8 mouse cellular contexts compared by ENCODE assay signal in genomic region chr9:30936674-30937438, GRCm38 (mm10). TPM values are rescaled to one million over a fixed set of nuclear protein-coding genes. Genes with fewer than 3 reads are reported as not detected.
DNase-seq lines count a peak whose midpoint lies in the region; ATAC-seq lines count a peak whose summit lies in the region.

No protein-coding gene starts in this region.

- intact Hi-C loops in left cerebral cortex, postnatal 4 days (cut with DNase I) = loop anchor here (2.0 to 10.0 kb wide), 2 partner anchors 372 to 456 kb away; no protein-coding TSS in a partner anchor

- peak; percentile 65 for DNase-seq in layer of hippocampus, adult 11-12 months (ENCODE audit: low spot score)
- no peak for DNase-seq in layer of hippocampus, adult 9-11 months
- peak; percentile 33 for DNase-seq in WW6 (ENCODE audit: low read depth, low spot score)
- DNase-seq in embryonic facial prominence, embryonic 14.5 days (ENCODE audit: low spot score) = peak; percentile 89
- DNase-seq in hindbrain, embryonic 11.5 days (ENCODE audit: low spot score) = peak; percentile 72
- peak; percentile 75 for DNase-seq in left cerebral cortex, postnatal 4 days
- peak; percentile 57 for DNase-seq in neural tube, embryonic 11.5 days (ENCODE audit: low spot score)
- no peak for DNase-seq in thymus, adult 18-20 months

- no peak overlapping the region for H3K27ac ChIP-seq in embryonic facial prominence, embryonic 14.5 days (replicated peaks; ENCODE audit: low read depth, low read length)
- H3K27ac ChIP-seq in hindbrain, embryonic 11.5 days (ENCODE audit: low read depth, low read length) = no peak overlapping the region
- no peak overlapping the region for H3K27ac ChIP-seq in neural tube, embryonic 11.5 days (ENCODE audit: low read depth, low read length)

- peak overlapping the region; percentile 38 for H3K4me2 ChIP-seq in embryonic facial prominence, embryonic 14.5 days (ENCODE audit: low read depth, low read length)
- no peak overlapping the region for H3K4me2 ChIP-seq in hindbrain, embryonic 11.5 days (replicated peaks; ENCODE audit: low read depth, low read length)
- no peak overlapping the region for H3K4me2 ChIP-seq in neural tube, embryonic 11.5 days (ENCODE audit: low read depth)

- no peak overlapping the region for H3K9ac ChIP-seq in embryonic facial prominence, embryonic 14.5 days (ENCODE audit: low read depth, low read length)
- no peak overlapping the region for H3K9ac ChIP-seq in hindbrain, embryonic 11.5 days (ENCODE audit: low read depth, low read length)
- H3K9ac ChIP-seq in neural tube, embryonic 11.5 days (ENCODE audit: low read length) = no peak overlapping the region

- H3K4me3 ChIP-seq in embryonic facial prominence, embryonic 14.5 days (ENCODE audit: low read depth, low read length) = no peak overlapping the region
- H3K4me3 ChIP-seq in hindbrain, embryonic 11.5 days (ENCODE audit: low read depth, low read length) = no peak overlapping the region
- H3K4me3 ChIP-seq in neural tube, embryonic 11.5 days (ENCODE audit: low read depth, low read length) = no peak overlapping the region

- no peaks in the 10 kb centered on the region for H3K4me1 ChIP-seq in embryonic facial prominence, embryonic 14.5 days (ENCODE audit: control insufficient read depth, insufficient read depth, low read length)
- H3K4me1 ChIP-seq in hindbrain, embryonic 11.5 days (replicated peaks; ENCODE audit: control insufficient read depth, insufficient read depth, low read length) = no peaks in the 10 kb centered on the region
- no peaks in the 10 kb centered on the region for H3K4me1 ChIP-seq in neural tube, embryonic 11.5 days (ENCODE audit: control insufficient read depth, insufficient read depth, low read length)

- H3K9me3 ChIP-seq in embryonic facial prominence, embryonic 14.5 days (ENCODE audit: control insufficient read depth, low read length) = no peaks in the 10 kb centered on the region
- H3K9me3 ChIP-seq in hindbrain, embryonic 11.5 days (ENCODE audit: control insufficient read depth, low read length) = no peaks in the 10 kb centered on the region
- H3K9me3 ChIP-seq in neural tube, embryonic 11.5 days (ENCODE audit: control insufficient read depth, low read length) = no peaks in the 10 kb centered on the region

- peaks cover 15% of the 10 kb centered on the region for H3K27me3 ChIP-seq in embryonic facial prominence, embryonic 14.5 days (replicated peaks; ENCODE audit: control insufficient read depth, insufficient read depth, low read length)
- H3K27me3 ChIP-seq in hindbrain, embryonic 11.5 days (ENCODE audit: control insufficient read depth, insufficient read depth, low read length) = peaks cover 13% of the 10 kb centered on the region
- H3K27me3 ChIP-seq in neural tube, embryonic 11.5 days (ENCODE audit: control insufficient read depth, insufficient read depth, low read length) = peaks cover 15% of the 10 kb centered on the region

- peak; percentile 78 for ATAC-seq in embryonic facial prominence, embryonic 14.5 days (ENCODE audit: low read depth)
- peak; percentile 69; the same call in 1 of the 2 replicates for ATAC-seq in hindbrain, embryonic 11.5 days (ENCODE audit: low FRiP score)
- ATAC-seq in neural tube, embryonic 11.5 days (ENCODE audit: insufficient read depth, low FRiP score, low TSS enrichment) = peak; percentile 64; the same call in 1 of the 2 replicates

- 27% methylated on average over 9 of the region's 9 CpGs for WGBS in embryonic facial prominence, embryonic 14.5 days
- 38% methylated on average over 9 of the region's 9 CpGs for WGBS in hindbrain, embryonic 11.5 days
- 45% methylated on average over 9 of the region's 9 CpGs for WGBS in neural tube, embryonic 11.5 days

- H3K36me3 ChIP-seq in embryonic facial prominence, embryonic 14.5 days (ENCODE audit: control insufficient read depth, insufficient read depth, low read length) = no peaks in the 10 kb centered on the region
- H3K36me3 ChIP-seq in hindbrain, embryonic 11.5 days (ENCODE audit: control insufficient read depth, insufficient read depth, low read length) = no peaks in the 10 kb centered on the region
- H3K36me3 ChIP-seq in neural tube, embryonic 11.5 days (ENCODE audit: control insufficient read depth, insufficient read depth, low read length) = no peaks in the 10 kb centered on the region

RNA-seq across cellular contexts. Expression of gene Adamts8, which starts 5.5 kb away (rescaled TPM):
- 3.9 and 4.1 TPM in 2 replicates for polyA plus RNA-seq in embryonic facial prominence, embryonic 14.5 days (2014; fragmentation: Nextera tagmentation; extraction: Ambion mirVana)
- 1.4 and 1.5 TPM in 2 replicates for polyA plus RNA-seq in hindbrain, embryonic 11.5 days (2014; fragmentation: Nextera tagmentation; extraction: Ambion mirVana)
- 1 to 10 TPM; 8.5 to 8.9 TPM for total RNA-seq in left cerebral cortex, postnatal 4 days (2021)
- polyA plus RNA-seq in neural tube, embryonic 11.5 days (2014; fragmentation: Nextera tagmentation; extraction: Ambion mirVana) = 0.46 and 0.99 TPM in 2 replicates

RNA-seq across cellular contexts. Expression of gene Adamts15, which starts 14.6 kb away (rescaled TPM):
- polyA plus RNA-seq in embryonic facial prominence, embryonic 14.5 days (2014; fragmentation: Nextera tagmentation; extraction: Ambion mirVana) = 18.9 and 20.7 TPM in 2 replicates
- 3.4 and 3.9 TPM in 2 replicates for polyA plus RNA-seq in hindbrain, embryonic 11.5 days (2014; fragmentation: Nextera tagmentation; extraction: Ambion mirVana)
- total RNA-seq in left cerebral cortex, postnatal 4 days (2021) = 1 to 10 TPM; 8.6 to 9.6 TPM
- 4.0 and 5.7 TPM in 2 replicates for polyA plus RNA-seq in neural tube, embryonic 11.5 days (2014; fragmentation: Nextera tagmentation; extraction: Ambion mirVana)

Comparison
In these comparisons a context has a peak if more than half of its experiments do, and no peak if none do; other contexts are left out.
1. DNase-seq: peak in layer of hippocampus, adult 11-12 months (single experiment), WW6 (single experiment), embryonic facial prominence, embryonic 14.5 days (single experiment), hindbrain, embryonic 11.5 days (single experiment), left cerebral cortex, postnatal 4 days (single experiment) and neural tube, embryonic 11.5 days (single experiment); none in layer of hippocampus, adult 9-11 months (single experiment) and thymus, adult 18-20 months (0 of 2).
2. Peak in every context shown above with its lines, with median percentiles within 50 percentile points of each other: ATAC-seq.